Mouse (Mus musculus) embryonic stem cell, embryonic (primary cell): Measurements from ENCODE around the gene Diras1.
"Not testable (repeated sequence)": the region's sequence is repeated elsewhere in the genome, so short reads cannot be mapped to it uniquely, and the experiment has no call there.

Source experiments
- CTCF ChIA-PET, 4 experiments: fragments of 300-600 bp in 2 of 4; fragments of 350-600 bp in 2 of 4; sonication (Branson Sonifier 250); formaldehyde crosslinking; loops; one replicate each; lab custom pipeline; 2022; ENCODE audit warnings: inconsistent platforms in 2 of 4; lab: Charles Lee
- POLR2A ChIA-PET, 4 experiments: fragments of 300-600 bp in 2 of 4; fragments of 350-600 bp in 2 of 4; sonication (Branson Sonifier 250); formaldehyde crosslinking; loops; one replicate each; lab custom pipeline; 2022; ENCODE audit warnings: antibody characterized with exemption in 4 of 4, inconsistent platforms in 1 of 4; lab: Charles Lee

Gene Diras1

DNA sequence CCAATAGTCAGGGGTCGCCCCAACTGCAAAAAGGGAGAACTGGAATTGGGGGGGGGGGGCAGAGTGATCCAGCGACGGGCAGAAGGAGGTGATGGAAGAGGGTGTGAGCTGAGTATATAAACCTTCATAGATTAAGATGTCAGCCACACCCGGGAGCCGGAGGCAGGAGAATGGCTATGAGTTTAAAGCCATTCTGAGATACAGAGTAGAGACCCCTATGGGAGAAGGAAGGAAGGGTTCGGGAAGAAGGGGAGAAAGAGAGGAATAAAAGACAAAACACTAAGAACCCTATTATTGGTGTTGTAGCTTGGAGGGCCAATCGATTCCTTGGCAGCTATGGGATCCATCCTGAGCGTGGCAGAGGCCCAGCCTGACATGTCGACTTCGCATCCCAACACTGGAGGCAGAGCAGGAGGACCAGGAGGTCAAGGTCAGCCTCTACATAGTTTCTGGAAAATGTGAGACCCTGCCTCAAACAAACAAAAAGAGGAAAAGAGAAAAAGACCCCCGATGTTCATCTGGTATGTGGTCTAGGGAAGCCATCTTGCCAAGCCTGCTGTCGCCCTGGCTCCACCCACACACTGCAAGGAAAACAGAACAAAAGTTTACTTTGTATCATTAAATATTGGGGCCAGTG lies at the start of gene Diras1:
Gene Diras1 (minus strand): TSS at position 24 of the 637 bp plus-strand sequence.
- POLR2A ChIA-PET: interaction anchor here in 3 of 4 experiments (0.6 to 2.5 kb wide), 14 partner anchors 7 to 167 kb away, joined by 3 to 12 read pairs (median 4); partner anchors contain the start of genes Gng7 (in 2 of the 3), Gadd45b (in 1 of the 3), Map2k2 (in 1 of the 3) and Slc39a3 (in 1 of the 3)
- CTCF ChIA-PET: interaction anchor here (0.6 to 2.0 kb wide), 22 partner anchors 7 to 531 kb away, joined by 3 to 7 read pairs (median 4); partner anchors contain the start of genes Gng7 (in 2 of the 4), Map2k2 (in 1 of the 4), Slc39a3 (in 1 of the 4) and Timm13 (in 1 of the 4)

DNA sequence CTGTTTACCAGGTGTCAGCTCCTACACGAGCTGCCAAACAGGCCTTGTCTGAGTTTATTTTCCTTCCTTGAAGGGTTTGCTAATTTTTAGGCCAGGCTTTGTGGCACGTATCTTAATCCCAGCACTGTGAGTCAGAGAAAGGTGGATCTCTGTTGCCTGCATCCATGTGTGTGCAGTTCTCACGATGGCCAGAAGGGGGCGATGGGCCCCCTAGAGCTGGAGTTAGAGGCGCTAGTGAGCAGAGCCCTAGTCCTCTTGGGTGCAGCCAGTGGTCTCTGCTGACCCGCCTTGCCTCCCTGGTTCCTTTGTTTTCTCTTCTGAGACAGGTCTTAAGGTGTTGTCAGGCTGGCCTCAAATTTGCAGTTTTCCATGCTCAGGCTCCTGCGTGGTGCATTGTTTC lies 48.0 kb upstream of the Diras1 start:
- ChIA-PET CTCF (interaction anchor here (0.5 to 6.9 kb wide), 39 partner anchors 9 to 869 kb away, joined by 3 to 98 read pairs (median 4); partner anchors contain the start of genes Sgta (in 2 of the 4), Eef2 (in 1 of the 4), Gng7 (in 1 of the 4) and Pip5k1c (in 1 of the 4)), POLR2A (interaction anchor here in 3 of 4 experiments (0.5 to 3.2 kb wide), 18 partner anchors 9 to 274 kb away, joined by 3 to 13 read pairs (median 3); partner anchors contain the start of genes Sgta (in 2 of the 3), Eef2 (in 1 of the 3), Gadd45b (in 1 of the 3) and Gng7 (in 1 of the 3))

DNA sequence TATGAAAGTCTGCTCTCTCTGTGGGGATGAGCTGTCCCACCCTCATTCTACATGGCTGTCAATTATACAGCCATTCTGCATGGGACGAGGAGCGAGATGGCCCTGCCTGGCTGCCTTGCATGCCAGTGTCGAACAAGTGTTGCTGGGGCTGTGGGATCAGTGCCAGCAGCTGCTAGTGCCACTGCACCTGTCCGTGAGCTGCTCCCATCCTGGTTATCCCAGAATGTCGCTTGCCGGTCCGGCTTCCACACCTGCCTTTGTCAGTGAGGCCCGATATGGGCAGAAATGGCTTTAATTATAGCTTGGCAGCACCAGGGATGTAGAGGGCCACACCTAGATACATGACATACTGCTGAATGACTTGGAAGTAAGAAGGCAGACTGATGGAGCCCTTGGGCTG lies 46.8 kb upstream of the Diras1 start:
- ChIA-PET POLR2A (interaction anchor here in 2 of 4 experiments (0.6 to 3.2 kb wide), 10 partner anchors 10 to 124 kb away, joined by 3 to 13 read pairs (median 3); partner anchors contain the start of genes Gng7 (in 1 of the 2), Map2k2 (in 1 of the 2) and Sgta (in 1 of the 2)), CTCF (interaction anchor here in 3 of 4 experiments (1.7 to 6.9 kb wide), 6 partner anchors 10 to 54 kb away, joined by 4 to 98 read pairs (median 14); partner anchors contain the start of gene Slc39a3 (in 1 of the 3))

DNA sequence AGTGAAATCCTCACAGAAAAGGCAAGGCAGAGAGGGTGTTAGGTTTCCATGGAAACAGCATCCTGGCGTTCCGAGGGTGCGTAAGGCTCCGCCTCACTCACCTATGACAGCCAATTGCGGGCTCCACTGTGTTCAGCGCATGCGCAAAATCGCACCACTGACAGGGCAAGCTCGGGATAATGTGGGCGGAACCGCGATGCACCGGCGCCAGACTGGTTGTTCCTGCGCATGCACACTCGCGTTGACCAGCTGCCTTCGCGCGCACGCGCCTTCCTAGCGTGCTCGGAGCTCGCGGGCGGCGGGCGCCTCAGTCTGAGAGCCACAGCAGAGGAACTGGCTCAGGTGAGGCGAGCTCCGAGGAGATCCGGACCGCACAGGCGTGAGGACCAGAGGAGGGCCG lies 44.4 kb upstream of the Diras1 start, which contains the start of gene Thop1:
Gene Thop1 (plus strand): TSS at position 200 of the 400 bp plus-strand sequence.
- CTCF ChIA-PET: interaction anchor here (0.6 to 6.9 kb wide), 18 partner anchors 10 to 564 kb away, joined by 3 to 98 read pairs (median 4); partner anchors contain the start of genes Pip5k1c (in 1 of the 4) and Sgta (in 1 of the 4)
- POLR2A ChIA-PET: interaction anchor here in 3 of 4 experiments (0.5 to 3.4 kb wide), 60 partner anchors 9 to 902 kb away, joined by 3 to 39 read pairs (median 4); partner anchors contain the start of genes Eef2 (in 3 of the 3), Gadd45b (in 3 of the 3), Map2k2 (in 3 of the 3) and Sgta (in 3 of the 3)

DNA sequence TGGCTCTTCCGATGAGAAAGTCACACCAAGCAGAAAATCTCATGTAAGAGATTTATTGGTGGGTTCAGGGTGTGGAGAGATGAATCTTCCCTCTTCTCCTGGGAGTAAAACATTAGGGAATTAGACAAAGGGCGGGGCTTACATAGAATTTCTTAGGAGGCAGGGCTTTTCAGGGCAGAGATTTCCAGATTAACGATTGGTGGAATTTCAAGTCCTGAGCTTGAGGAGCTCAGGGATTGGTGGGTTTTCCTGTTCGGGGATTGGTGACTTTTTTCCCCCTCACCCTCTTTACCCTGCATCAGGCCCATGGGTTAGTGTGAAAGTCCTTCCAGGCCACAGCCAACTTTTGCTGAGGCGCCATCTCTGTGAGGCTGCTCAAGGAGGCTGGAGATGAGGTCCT lies 43.2 kb upstream of the Diras1 start:
- POLR2A ChIA-PET: interaction anchor here (0.5 to 3.4 kb wide), 25 partner anchors 8 to 241 kb away, joined by 3 to 39 read pairs (median 4); partner anchors contain the start of genes Gadd45b (in 2 of the 4), Map2k2 (in 2 of the 4), Sgta (in 2 of the 4) and Gng7 (in 1 of the 4)
- CTCF ChIA-PET: interaction anchor here in 3 of 4 experiments (0.6 to 6.9 kb wide), 6 partner anchors 9 to 295 kb away, joined by 3 to 98 read pairs (median 6); partner anchors contain the start of gene Sgta (in 1 of the 3)

DNA sequence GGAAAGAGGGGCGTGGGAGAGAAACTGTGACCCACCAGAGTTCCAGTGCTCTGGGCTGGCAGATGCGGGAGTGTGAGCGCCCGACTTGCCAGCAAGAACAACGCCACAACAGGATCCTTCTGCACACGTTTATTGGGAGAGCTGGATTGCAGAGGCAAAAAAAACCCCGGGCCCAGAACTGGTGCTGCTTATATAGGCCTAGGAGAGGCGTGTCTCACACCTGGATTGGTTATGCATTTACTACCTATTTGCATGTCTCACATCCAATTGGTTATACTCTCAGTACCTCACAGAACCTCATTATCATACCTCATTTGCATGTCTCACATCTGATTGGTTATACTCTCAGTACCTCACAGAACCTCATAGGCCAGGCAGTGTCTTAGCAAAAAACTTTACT lies 39.1 kb upstream of the Diras1 start:
- ChIA-PET CTCF (interaction anchor here in 1 of 4 experiments (1.1 kb wide), 1 partner anchor 18 kb away, joined by 4 read pairs; no protein-coding TSS in a partner anchor), POLR2A (interaction anchor here in 2 of 4 experiments (0.7 to 1.0 kb wide), 2 partner anchors 11 to 135 kb away, joined by 3 read pairs; partner anchors contain the start of gene Gadd45b (in 1 of the 2))

DNA sequence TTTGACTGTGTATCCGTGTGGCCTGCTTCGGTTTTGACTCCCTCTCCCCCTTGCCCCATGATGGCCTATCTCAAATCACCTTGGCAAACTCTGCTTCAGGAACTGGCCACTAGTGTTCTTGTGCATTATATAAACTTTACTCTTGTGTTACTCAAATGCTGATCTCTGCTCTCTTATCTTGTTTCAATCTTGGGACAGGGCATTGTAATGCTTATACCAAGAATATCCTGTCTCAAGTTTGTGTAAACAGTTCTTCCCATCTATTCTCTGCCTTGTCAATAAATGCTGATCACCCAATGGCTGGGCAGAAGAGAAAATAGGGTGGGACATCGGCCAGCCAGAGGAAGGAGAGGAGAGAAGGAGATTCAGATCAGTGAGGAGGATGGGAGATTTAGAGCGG lies 37.2 kb upstream of the Diras1 start:
- ChIA-PET CTCF (no interaction called here), POLR2A (no interaction called here)

DNA sequence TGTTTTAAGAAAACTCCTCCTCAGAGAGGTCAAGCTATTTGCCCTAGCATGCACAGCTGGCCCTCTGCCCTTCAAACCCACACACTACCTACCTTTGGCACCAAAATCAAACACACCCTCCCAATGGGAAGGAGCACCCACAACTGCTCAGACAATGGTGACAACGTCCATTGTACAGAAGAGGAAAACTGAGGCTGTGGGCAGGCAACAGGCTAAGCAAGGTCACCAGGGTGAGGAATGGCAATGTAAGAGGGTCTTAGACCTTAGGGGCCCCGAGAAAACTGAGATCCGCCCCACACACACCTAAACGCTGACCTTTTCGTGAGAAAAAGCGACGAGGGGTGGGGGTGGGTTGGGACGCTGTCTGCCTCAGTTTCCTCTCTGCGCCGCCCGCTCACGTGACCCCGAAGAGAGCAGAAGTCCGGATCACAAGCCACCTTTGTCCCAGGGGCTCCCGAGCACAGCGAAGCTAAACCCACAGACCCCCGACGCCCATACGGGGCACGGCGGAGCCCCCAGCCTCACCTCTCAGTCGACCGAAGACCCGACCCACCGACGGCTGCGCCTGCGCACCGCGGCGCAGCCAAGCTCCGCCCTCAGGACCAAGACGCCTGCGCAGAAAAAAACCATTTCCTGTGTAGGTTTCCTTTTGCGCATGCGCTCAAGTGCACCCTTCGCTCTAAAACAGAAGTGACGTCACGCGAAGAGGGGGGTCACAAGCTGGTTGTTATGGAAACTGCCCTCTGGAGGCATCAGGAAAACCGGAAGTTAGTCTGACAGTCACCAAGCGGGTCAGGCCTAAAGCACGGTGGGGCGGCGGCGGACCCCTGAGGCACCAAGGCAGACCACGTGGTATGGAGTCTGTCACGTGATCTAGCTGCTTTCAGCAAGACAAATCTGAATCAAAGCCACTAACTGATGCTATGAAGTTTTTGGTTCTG lies 34.4 kb upstream of the Diras1 start, which contains the start of gene Sgta:
Gene Sgta (minus strand): TSS at position 579 of the 941 bp plus-strand sequence.
- POLR2A ChIA-PET: interaction anchor here (0.6 to 3.0 kb wide), 69 partner anchors 9 to 571 kb away, joined by 3 to 33 read pairs (median 4); partner anchors contain the start of genes Slc39a3 (in 4 of the 4), Map2k2 (in 3 of the 4), Thop1 (in 3 of the 4) and Atcay (in 2 of the 4)
- CTCF ChIA-PET: interaction anchor here (0.5 to 2.2 kb wide), 27 partner anchors 9 to 311 kb away, joined by 3 to 13 read pairs (median 4); partner anchors contain the start of genes Slc39a3 (in 2 of the 4), Eef2 (in 1 of the 4), Gng7 (in 1 of the 4) and Thop1 (in 1 of the 4)

DNA sequence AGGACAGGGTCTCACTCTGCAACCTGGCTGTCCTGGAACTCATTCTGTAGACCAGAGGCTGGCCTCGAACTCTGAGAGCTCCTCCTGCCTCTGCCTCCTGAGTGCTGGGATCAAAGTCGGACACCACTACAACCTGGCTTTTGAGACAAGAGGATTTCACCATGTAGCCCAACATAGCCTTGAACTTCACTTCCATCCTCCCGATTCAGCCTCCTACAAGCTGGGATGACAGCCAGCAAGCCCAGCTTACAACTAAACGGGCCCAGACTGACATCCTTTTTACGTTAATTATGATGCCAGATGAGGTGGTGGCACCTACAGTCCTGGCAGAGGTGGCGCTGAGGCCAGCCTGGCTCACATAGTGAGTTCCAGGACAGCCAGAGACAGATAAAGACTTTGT lies 33.4 kb upstream of the Diras1 start:
- ChIA-PET POLR2A (interaction anchor here in 3 of 4 experiments (1.0 to 2.8 kb wide), 9 partner anchors 9 to 141 kb away, joined by 3 to 16 read pairs (median 4); partner anchors contain the start of genes Slc39a3 (in 2 of the 3), Gadd45b (in 1 of the 3), Lmnb2 (in 1 of the 3) and Map2k2 (in 1 of the 3)), CTCF (interaction anchor here in 3 of 4 experiments (0.5 to 2.2 kb wide), 4 partner anchors 11 to 253 kb away, joined by 3 to 8 read pairs (median 3); partner anchors contain the start of genes Map2k2 (in 1 of the 3) and Thop1 (in 1 of the 3))

DNA sequence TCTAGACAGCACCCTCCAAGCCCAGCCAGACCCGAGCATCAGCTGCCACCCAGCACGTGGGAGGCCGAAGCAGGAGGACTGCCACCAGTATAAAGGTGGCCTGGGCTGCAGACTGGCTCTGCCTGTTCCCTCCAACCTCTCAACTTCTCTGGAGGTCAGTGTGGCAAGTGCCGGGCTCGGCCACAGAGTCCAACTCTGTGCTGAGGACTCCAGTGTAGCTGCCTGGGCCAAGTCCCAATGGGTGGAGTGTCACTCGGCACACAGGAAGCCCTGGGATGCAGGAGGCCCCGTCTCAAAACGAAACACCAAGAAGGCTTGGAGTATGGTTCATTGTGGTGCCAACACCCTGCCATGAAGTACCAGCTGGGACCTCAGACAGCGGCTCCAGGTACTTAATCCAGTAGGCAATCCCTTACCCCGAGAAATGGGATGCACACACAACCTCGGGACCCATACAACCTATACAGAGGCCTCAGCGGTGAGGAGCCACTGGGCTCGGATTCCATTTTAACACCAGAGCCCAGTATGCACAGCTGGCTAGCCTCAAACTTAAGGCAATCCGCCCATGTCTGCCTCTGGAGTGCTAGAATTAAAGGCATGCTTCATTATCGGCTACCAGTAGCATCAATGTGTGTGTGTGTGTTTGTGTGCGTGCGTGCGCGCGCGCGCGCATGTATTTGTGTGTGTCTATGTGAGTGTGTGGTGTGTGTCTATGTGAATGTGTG lies 32.1 kb upstream of the Diras1 start:
- ChIA-PET POLR2A (interaction anchor here in 2 of 4 experiments (0.7 to 1.7 kb wide), 7 partner anchors 9 to 131 kb away, joined by 3 to 6 read pairs (median 3); partner anchors contain the start of genes Gadd45b (in 2 of the 2) and Map2k2 (in 1 of the 2)), CTCF (no interaction called here)

DNA sequence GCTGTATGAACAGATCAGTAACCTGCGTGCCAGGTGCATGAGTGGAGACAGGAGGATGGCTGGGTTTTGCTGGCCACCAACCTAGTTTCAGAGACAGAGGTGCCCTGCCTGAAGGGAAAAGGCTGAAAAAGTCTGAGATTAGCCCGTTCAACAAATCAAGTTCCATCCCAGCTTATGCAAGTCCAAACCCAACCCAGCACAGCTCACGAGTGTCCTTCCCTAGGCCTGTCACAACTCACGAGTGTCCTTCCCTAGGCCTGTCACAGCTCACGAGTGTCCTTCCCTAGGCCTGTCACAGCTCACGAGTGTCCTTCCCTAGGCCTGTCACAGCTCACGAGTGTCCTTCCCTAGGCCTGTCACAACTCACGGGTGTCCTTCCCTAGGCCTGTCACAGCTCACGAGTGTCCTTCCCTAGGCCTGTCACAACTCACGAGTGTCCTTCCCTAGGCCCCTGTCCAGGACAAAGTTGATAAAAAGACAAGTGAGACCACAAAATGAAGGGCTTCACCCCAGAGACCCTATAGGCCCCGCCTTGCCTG lies 30.4 kb upstream of the Diras1 start:
- CTCF ChIA-PET: not testable (repeated sequence)
- POLR2A ChIA-PET: interaction anchor here in 2 of 4 experiments (1.2 to 2.5 kb wide), 4 partner anchors 10 to 124 kb away, joined by 3 to 8 read pairs (median 6); partner anchors contain the start of gene Map2k2 (in 1 of the 2)

DNA sequence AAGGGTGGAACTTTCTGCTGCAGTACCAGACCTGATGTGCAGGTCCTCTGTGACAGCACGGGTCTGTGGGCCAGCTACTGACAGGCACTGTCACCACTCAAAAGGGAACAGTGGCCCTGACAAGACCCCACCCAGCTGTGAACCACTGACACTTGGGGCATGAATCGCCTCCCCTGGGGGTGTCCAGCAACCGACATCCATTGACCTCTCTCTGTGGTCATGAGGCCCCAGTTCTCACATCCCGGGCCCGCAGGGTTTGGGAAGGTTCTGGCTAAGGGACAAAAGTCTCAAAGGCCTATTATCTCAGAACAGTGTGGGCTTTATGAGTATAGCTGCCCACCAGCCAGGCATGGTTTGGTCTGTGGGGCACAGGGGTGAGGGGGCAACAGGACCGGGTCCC lies 29.7 kb upstream of the Diras1 start:
- ChIA-PET POLR2A (interaction anchor here in 3 of 4 experiments (0.7 to 2.5 kb wide), 9 partner anchors 10 to 51 kb away, joined by 3 to 8 read pairs (median 4); partner anchors contain the start of genes Thop1 (in 2 of the 3), Gng7 (in 1 of the 3) and Map2k2 (in 1 of the 3)), CTCF (no interaction called here)

DNA sequence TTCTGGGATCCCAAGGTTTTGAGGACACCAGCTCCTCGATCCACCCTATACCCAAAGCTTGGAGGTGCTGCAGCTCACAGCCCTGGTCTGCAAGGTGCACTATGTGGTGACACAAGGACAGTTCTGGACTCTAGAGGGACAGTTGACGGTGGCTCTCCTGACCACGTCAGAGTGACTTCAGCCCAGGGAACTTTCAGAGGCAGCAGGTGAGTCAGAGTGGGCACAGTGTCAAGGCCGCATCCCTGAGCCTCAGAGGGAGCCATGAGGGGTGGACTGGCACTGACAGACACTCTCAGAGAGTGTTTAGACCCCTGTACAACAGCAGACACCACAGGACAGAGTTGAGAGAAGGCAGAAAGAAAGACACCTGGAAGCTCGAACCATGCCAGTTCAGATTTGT lies 27.1 kb upstream of the Diras1 start:
- POLR2A ChIA-PET: interaction anchor here in 2 of 4 experiments (0.9 to 1.8 kb wide), 4 partner anchors 15 to 123 kb away, joined by 3 to 5 read pairs (median 4); partner anchors contain the start of genes Gadd45b (in 1 of the 2), Map2k2 (in 1 of the 2) and Slc39a3 (in 1 of the 2)
- CTCF ChIA-PET: no interaction called here

DNA sequence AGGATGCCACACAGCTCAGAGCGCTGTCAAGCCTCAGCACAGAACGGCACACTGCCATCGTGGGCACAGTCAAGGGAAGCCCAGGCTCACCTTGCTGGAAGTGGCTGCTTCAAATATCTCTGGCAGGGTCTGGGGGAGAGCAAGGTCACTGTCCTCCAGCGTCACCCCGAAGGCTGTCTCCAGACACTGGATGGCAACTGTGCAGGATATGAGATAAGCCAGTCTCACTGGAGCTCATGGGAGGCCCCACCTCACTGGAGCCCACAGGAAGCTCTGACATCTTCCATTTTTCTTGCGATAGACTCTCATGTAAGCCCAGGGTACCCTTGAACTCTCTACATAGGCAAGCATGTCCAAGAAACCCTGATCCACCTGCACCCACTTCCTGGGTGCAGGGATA lies 25.7 kb upstream of the Diras1 start:
- POLR2A ChIA-PET: interaction anchor here in 3 of 4 experiments (0.5 to 3.9 kb wide), 14 partner anchors 8 to 240 kb away, joined by 3 to 16 read pairs (median 4); partner anchors contain the start of genes Sgta (in 2 of the 3), Slc39a3 (in 2 of the 3), Eef2 (in 1 of the 3) and Gadd45b (in 1 of the 3)

DNA sequence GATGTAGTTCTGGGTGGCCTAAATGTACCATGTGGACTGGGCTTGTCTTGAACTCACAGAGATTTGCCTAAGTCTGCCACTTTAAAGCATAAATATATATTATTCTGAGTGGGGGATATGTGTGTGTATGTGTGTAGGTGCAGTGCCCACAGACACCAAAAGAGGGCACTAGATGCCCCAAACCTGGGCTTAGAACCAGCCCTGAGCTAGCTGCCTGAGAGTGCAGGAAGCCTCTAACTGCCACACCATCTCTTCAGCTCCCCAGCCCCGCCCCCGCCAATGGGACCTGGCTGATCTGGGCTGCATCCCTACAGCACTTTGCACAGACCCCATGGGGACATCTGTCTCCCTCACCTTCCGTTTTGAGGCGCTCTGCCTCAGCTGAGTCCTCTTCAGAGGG lies 25.2 kb upstream of the Diras1 start:
- ChIA-PET POLR2A (interaction anchor here in 3 of 4 experiments (0.5 to 3.9 kb wide), 17 partner anchors 9 to 1282 kb away, joined by 3 to 16 read pairs (median 4); partner anchors contain the start of genes Sgta (in 2 of the 3), Eef2 (in 1 of the 3), Gadd45b (in 1 of the 3) and Map2k2 (in 1 of the 3)), CTCF (interaction anchor here (0.5 to 3.8 kb wide), 22 partner anchors 8 to 532 kb away, joined by 3 to 20 read pairs (median 5); partner anchors contain the start of genes Slc39a3 (in 3 of the 4), Sgta (in 2 of the 4), Thop1 (in 2 of the 4) and Diras1 (in 1 of the 4))

More for the DNA sequence above, 25.7 kb upstream of the Diras1 start:
- CTCF ChIA-PET: interaction anchor here (0.6 to 3.8 kb wide), 21 partner anchors 9 to 532 kb away, joined by 3 to 20 read pairs (median 5); partner anchors contain the start of genes Slc39a3 (in 3 of the 4), Sgta (in 2 of the 4), Thop1 (in 2 of the 4) and Diras1 (in 1 of the 4)
